Mouse (Mus musculus): ENCODE measurements around the gene Tmem144.

DNA sequence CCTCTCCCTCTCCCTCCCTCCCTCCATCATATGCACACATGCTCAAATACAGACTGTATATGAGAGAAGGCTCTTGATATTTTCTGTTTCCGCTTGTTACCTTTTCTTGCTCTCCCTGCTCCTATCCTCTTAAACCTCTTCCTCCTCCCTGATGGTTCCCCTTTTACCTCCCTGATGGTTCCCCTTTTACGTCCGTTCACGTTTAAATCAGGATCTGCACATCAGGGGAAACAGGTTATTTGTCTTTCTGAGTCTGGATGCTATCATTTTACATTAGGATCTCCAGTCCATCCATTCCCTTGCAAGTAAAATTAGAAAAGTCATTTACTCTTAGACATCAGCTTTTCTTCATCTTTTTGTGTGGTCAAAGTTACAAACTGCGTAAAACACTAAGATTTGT lies 5.9 kb downstream of the Tmem144 start:
- TF ChIP-seq TBP (conservative IDR thresholded peaks at IDR 0.05; ENCODE audit: low read depth, low read length), result no peak
- no peak for TF ChIP-seq CTCF (conservative IDR thresholded peaks at IDR 0.05 in 1 of 2, IDR thresholded peaks at IDR 0.05 in 1 of 2; ENCODE audit: low read depth in 2 of 2, low read length in 2 of 2)
- no peak for TF ChIP-seq E2F4 (IDR thresholded peaks at IDR 0.05; ENCODE audit: insufficient replicate concordance, low read depth, low read length)
